Mouse (Mus musculus): ENCODE measurements around the gene Mog. TPM values are rescaled to one million over a fixed set of nuclear protein-coding genes. Genes with fewer than 3 reads are reported as not detected.

The Mog gene
- total and polyA plus RNA-seq, 3 experiments, result 0.05 TPM; not detected in 2

DNA sequence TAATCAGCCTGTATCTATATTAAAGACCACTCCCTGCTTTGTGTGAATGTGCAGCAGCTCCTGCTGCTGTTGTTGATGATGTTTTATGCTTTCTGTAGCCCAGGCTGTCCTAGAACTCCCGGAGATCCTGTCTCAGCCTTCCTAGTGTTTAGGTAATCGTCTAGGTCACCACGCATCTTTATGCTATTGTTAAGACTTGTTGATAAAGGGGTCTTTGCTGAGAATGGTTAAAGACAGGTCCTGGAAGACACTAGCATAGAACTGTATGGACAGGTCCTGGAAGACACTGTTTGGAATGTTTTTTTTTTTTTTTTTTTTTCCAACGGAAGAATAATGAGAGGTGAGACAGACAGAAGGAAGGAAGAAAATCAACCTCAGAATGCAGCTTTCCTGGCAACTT is 19.8 kb downstream of the Mog start:
- no peak for ATAC-seq (ENCODE audit: extremely low read depth, insufficient number of reproducible peaks, low FRiP score, poor library complexity, severe bottlenecking)
- Histone ChIP-seq H3K27me3 (ENCODE audit: insufficient read depth, low read length) (peaks cover 16% of the 10 kb centered on the region), H3K9me3 (replicated peaks) (no peaks in the 10 kb centered on the region), H3K4me1 (ENCODE audit: insufficient read depth, low read depth, low read length) (no peaks in the 10 kb centered on the region), H3K4me3 (ENCODE audit: low read depth, low read length) (no peak overlapping the region), H3K36me3 (replicated peaks) (no peaks in the 10 kb centered on the region)
- TF ChIP-seq TAL1 (conservative IDR thresholded peaks at IDR 0.05; ENCODE audit: low read depth, low read length) (no peak), POLR2AphosphoS5 (IDR thresholded peaks at IDR 0.05; ENCODE audit: insufficient replicate concordance, low read depth, low read length) (no peak), GATA2 (IDR thresholded peaks at IDR 0.05; ENCODE audit: borderline replicate concordance, low read depth, low read length) (no peak), GATA1 (IDR thresholded peaks at IDR 0.05; ENCODE audit: borderline replicate concordance, low read length) (no peak), CTCF (IDR thresholded peaks at IDR 0.05; ENCODE audit: low read depth, low read length) (no peak)
- DNase-seq (ENCODE audit: low spot score), result no peak

DNA sequence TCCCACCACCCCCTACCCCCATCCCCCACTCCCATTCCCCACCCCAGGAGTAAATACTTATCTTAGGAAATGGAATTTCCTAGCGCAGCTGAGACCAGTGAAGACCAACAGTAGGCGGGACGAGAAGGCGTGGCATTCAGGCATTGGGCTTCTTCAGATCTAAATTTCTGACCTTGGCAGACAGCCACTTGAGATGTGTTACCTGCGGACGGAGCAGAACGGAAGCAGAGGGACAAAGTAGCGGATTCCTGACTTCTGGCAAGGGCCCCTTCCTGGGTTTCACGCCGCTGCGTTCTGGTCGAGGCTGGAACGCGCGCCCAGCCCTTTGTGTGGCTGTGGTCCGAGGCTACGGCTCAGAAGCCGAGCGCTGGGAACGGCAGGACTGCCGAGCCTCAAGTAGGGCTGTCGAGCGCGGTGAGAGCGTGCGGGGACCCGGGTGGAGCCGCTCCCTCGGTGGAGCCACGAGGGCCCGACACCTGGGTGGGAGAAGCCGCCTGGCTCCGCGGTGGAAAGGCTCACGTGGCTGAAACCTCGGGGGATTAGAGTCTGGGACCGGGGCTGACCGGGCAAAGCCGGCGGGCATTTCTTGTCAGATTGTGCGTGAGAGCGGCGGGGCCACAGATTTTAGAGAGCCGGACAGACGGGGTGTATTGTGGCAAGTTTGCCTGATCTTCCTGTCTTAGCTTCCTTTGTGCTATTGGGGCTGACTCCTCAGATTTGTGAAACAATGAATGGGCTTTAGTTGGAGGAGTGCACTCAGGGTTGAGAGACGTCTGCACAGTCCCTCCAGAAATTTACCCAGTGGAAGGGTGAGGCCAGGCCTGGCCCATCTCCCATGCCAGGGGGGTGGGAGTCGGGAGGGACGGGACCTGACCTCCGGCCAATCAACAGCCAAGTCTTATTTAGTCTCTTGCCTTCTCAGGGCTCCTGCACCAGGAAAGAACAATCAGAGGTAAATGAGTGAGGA is 20.6 kb downstream of the Mog start:
- DNase-seq (ENCODE audit: low spot score), result no peak
- H3K9me3 ChIP-seq (replicated peaks), result no peaks in the 10 kb centered on the region
- TF ChIP-seq GATA1 (IDR thresholded peaks at IDR 0.05; ENCODE audit: borderline replicate concordance, low read length), result no peak
- no peak for TF ChIP-seq CTCF (IDR thresholded peaks at IDR 0.05; ENCODE audit: low read depth, low read length)
- TF ChIP-seq POLR2AphosphoS5 (IDR thresholded peaks at IDR 0.05; ENCODE audit: insufficient replicate concordance, low read depth, low read length), result no peak
- TF ChIP-seq GATA2 (IDR thresholded peaks at IDR 0.05; ENCODE audit: borderline replicate concordance, low read depth, low read length), result no peak
- TF ChIP-seq TAL1 (conservative IDR thresholded peaks at IDR 0.05; ENCODE audit: low read depth, low read length), result no peak
- H3K4me1 ChIP-seq (ENCODE audit: insufficient read depth, low read depth, low read length), result no peaks in the 10 kb centered on the region
- no peak for ATAC-seq (ENCODE audit: extremely low read depth, insufficient number of reproducible peaks, low FRiP score, poor library complexity, severe bottlenecking)
- H3K27me3 ChIP-seq (ENCODE audit: insufficient read depth, low read length), result peaks cover 15% of the 10 kb centered on the region
- H3K36me3 ChIP-seq (replicated peaks), result no peaks in the 10 kb centered on the region
- no peak overlapping the region for H3K4me3 ChIP-seq (ENCODE audit: low read depth, low read length)

DNA sequence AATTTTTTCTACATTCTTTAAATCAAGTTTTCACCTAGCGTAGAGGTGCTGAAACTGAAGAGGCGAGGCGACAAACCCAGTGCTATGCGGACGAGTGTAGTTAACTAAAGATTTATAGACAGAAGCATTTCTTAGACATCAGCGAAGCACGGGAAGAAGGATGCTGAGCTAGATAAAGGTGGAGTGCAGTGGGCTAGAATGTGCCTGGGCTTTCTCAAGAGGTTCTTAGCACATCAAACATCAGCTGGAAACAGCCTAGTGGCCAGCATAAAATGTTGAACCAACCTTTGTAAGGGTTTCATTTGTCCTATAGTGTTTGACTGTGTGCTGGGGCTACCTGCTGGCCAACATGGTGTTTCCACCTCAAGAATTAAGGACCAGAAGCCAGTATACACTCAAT is 22.3 kb downstream of the Mog start, which contains the start of gene Zfp57:
TSS of gene Zfp57 (plus strand) at position 301 of the 400 bp plus-strand sequence.
- DNase-seq (ENCODE audit: low spot score) (no peak), ATAC-seq (ENCODE audit: extremely low read depth, insufficient number of reproducible peaks, low FRiP score, poor library complexity, severe bottlenecking) (no peak)
- no peak within 1 kb of the TSS for H3K4me3 ChIP-seq (ENCODE audit: low read depth, low read length)
- no peaks in the 10 kb centered on the region for H3K9me3 ChIP-seq (replicated peaks)
- no peaks in the 10 kb centered on the region for H3K4me1 ChIP-seq (ENCODE audit: insufficient read depth, low read depth, low read length)
- H3K27me3 ChIP-seq (ENCODE audit: insufficient read depth, low read length), result peaks cover 15% of the 10 kb centered on the region
- H3K36me3 ChIP-seq (replicated peaks), result no peaks in the 10 kb centered on the region
- TF ChIP-seq CTCF (IDR thresholded peaks at IDR 0.05; ENCODE audit: low read depth, low read length) (no peak), TAL1 (conservative IDR thresholded peaks at IDR 0.05; ENCODE audit: low read depth, low read length) (no peak), POLR2AphosphoS5 (IDR thresholded peaks at IDR 0.05; ENCODE audit: insufficient replicate concordance, low read depth, low read length) (no peak), GATA2 (IDR thresholded peaks at IDR 0.05; ENCODE audit: borderline replicate concordance, low read depth, low read length) (no peak), GATA1 (IDR thresholded peaks at IDR 0.05; ENCODE audit: borderline replicate concordance, low read length) (no peak)

DNA sequence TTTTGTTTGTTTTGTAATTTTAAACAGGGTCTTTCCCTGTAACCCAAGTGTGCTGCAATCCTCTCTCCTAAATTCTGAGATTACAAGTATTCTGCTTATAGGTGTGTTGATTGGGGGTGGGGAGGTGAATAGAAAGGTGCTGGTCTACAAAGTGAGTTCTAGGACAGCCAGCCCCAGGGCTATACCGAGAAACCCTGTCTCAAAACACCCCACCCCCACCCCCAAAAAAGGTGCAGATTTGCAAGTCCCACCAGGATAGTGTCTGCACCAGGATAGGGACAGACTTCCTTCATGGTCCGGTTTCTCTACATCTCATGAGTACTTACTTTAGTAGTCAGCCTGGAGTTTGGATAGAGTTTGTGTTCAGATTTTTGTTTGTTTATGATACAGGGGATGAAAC is 24.7 kb downstream of the Mog start:
- peaks cover 15% of the 10 kb centered on the region for H3K27me3 ChIP-seq (ENCODE audit: insufficient read depth, low read length)
- no peak overlapping the region for H3K4me3 ChIP-seq (ENCODE audit: low read depth, low read length)
- no peaks in the 10 kb centered on the region for H3K36me3 ChIP-seq (replicated peaks)
- ATAC-seq (ENCODE audit: extremely low read depth, insufficient number of reproducible peaks, low FRiP score, poor library complexity, severe bottlenecking), result no peak
- H3K9me3 ChIP-seq (replicated peaks), result no peaks in the 10 kb centered on the region
- no peak for DNase-seq (ENCODE audit: low spot score)
- no peak for TF ChIP-seq CTCF (IDR thresholded peaks at IDR 0.05; ENCODE audit: low read depth, low read length)
- no peak for TF ChIP-seq TAL1 (conservative IDR thresholded peaks at IDR 0.05; ENCODE audit: low read depth, low read length)
- TF ChIP-seq GATA1 (IDR thresholded peaks at IDR 0.05; ENCODE audit: borderline replicate concordance, low read length), result no peak
- TF ChIP-seq GATA2 (IDR thresholded peaks at IDR 0.05; ENCODE audit: borderline replicate concordance, low read depth, low read length), result no peak
- TF ChIP-seq POLR2AphosphoS5 (IDR thresholded peaks at IDR 0.05; ENCODE audit: insufficient replicate concordance, low read depth, low read length), result no peak
- no peaks in the 10 kb centered on the region for H3K4me1 ChIP-seq (ENCODE audit: insufficient read depth, low read depth, low read length)

DNA sequence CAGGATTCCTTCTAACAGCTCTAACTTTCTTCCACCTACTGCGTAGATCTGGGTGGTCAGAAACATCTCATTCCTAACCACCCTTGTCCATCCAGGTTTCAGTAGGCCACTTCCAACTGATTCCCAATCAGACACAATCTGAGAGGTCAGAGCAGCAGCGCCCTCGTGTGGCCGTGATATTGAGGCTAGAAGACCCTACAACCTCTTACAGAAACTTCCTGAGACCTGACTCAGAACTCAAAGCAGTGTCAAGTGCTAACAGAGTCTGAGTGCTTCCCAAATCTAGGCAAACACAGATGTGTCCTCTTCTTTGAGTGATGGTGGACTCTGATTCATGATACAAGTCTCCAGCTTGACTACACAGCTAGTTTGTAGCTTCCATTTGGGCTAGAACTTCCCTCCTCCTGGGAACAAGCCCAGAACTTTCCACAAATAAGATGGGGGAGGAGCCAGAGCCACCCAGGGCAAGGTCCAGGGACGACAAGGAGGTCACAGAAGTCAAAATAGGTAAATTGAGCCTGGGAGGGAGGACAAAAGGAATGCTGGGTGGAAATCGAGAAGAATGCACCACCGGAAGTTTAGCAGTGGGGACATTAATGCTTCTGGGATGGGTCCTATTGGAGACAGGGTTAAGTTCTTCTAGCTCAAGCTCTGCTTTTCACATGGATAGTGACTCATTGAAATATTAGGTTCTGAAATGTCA is 26.0 kb downstream of the Mog start:
- peaks cover 3% of the 10 kb centered on the region; the same call in 1 of the 2 replicates for H3K27me3 ChIP-seq (ENCODE audit: insufficient read depth, low read length)
- DNase-seq (ENCODE audit: low spot score) (peak; percentile 11), ATAC-seq (ENCODE audit: extremely low read depth, insufficient number of reproducible peaks, low FRiP score, poor library complexity, severe bottlenecking) (no peak)
- H3K9me3 ChIP-seq (replicated peaks), result no peaks in the 10 kb centered on the region
- H3K36me3 ChIP-seq (replicated peaks), result no peaks in the 10 kb centered on the region
- TF ChIP-seq CTCF (IDR thresholded peaks at IDR 0.05; ENCODE audit: low read depth, low read length) (peak; percentile 55; the same call in 1 of the 2 replicates), TAL1 (conservative IDR thresholded peaks at IDR 0.05; ENCODE audit: low read depth, low read length) (no peak)
- H3K4me3 ChIP-seq (ENCODE audit: low read depth, low read length), result no peak overlapping the region
- H3K4me1 ChIP-seq (ENCODE audit: insufficient read depth, low read depth, low read length), result no peaks in the 10 kb centered on the region; the same call in 1 of the 2 replicates

GRCm38 (mm10) chr17:36995448-36995847 is 27.8 kb downstream of the Mog start:
- H3K27me3 ChIP-seq (ENCODE audit: insufficient read depth, low read length), result no peaks in the 10 kb centered on the region
- no peaks in the 10 kb centered on the region for H3K9me3 ChIP-seq (replicated peaks)
- no peak for DNase-seq (ENCODE audit: low spot score)
- no peak for ATAC-seq (ENCODE audit: extremely low read depth, insufficient number of reproducible peaks, low FRiP score, poor library complexity, severe bottlenecking)
- H3K36me3 ChIP-seq (replicated peaks), result no peaks in the 10 kb centered on the region
- no peak overlapping the region for H3K4me3 ChIP-seq (ENCODE audit: low read depth, low read length)
- H3K4me1 ChIP-seq (ENCODE audit: insufficient read depth, low read depth, low read length), result no peaks in the 10 kb centered on the region; the same call in 1 of the 2 replicates
- TF ChIP-seq TAL1 (conservative IDR thresholded peaks at IDR 0.05; ENCODE audit: low read depth, low read length), result no peak
- no peak for TF ChIP-seq CTCF (IDR thresholded peaks at IDR 0.05; ENCODE audit: low read depth, low read length)
- no peak for TF ChIP-seq GATA1 (IDR thresholded peaks at IDR 0.05; ENCODE audit: borderline replicate concordance, low read length)
- TF ChIP-seq POLR2AphosphoS5 (IDR thresholded peaks at IDR 0.05; ENCODE audit: insufficient replicate concordance, low read depth, low read length), result no peak
- no peak for TF ChIP-seq GATA2 (IDR thresholded peaks at IDR 0.05; ENCODE audit: borderline replicate concordance, low read depth, low read length)
